Mouse (Mus musculus) cerebellum, adult 2 months (tissue): ENCODE measurements around the gene Gm28038.

Experiments
- CTCF ChIP-seq: fragments of 200-500 bp; IDR thresholded peaks from 2 replicates; pipeline ENCODE4 v1.5.1; 2011; ENCODE audit warnings: low read depth, mild to moderate bottlenecking, control low read depth, low read length, moderate library complexity, borderline replicate concordance; ENCODE audit not compliant: insufficient read depth
- POLR2A ChIP-seq: fragments of 200-500 bp; IDR thresholded peaks from 2 replicates; pipeline ENCODE4 v1.6.1; 2011; ENCODE audit warnings: low read length, control low read depth, borderline replicate concordance; ENCODE audit not compliant: insufficient read depth

- TF ChIP-seq CTCF (no peak), POLR2A (no peak)
Observed at GRCm38 (mm10) chr2:30337179-30337578, 56.3 kb downstream of the Gm28038 start.
